Mouse (Mus musculus): ENCODE data around the gene Ermp1. TPM values are rescaled to one million over a fixed set of nuclear protein-coding genes. Genes with fewer than 3 reads are reported as not detected.

The Ermp1 gene
- 10 to 100 TPM; 34.1 to 38.2 TPM for total RNA-seq (2023)

GRCm38 (mm10) chr19:29647651-29648549, at the start of gene Ermp1:
Gene Ermp1 (minus strand): TSS chr19:29648415.

GRCm38 (mm10) chr19:29697245-29697874, 49.1 kb upstream of the Ermp1 start, which contains the start of gene Mlana:
Gene Mlana (plus strand): TSS chr19:29697824.

Other genes starting within 250 kb of the Ermp1 start
- under 1 TPM in 1 of 2 experiments, not detected in 1; 0.29 TPM for gene Pdcd1lg2, start 237.5 kb downstream of the Ermp1 start, total RNA-seq (2023)
- 10 to 100 TPM; 23.3 to 23.4 TPM for gene Ric1, start 126.1 kb downstream of the Ermp1 start, total RNA-seq (2023)
- not detected for gene Mlana, start 49.4 kb upstream of the Ermp1 start, total RNA-seq (2023)
- 10 to 100 TPM; 23.7 to 24.2 TPM for gene 9930021J03Rik, start 157.6 kb upstream of the Ermp1 start, total RNA-seq (2023)
- gene Ranbp6, start 164.6 kb upstream of the Ermp1 start, total RNA-seq (2023), result 10 to 100 TPM; 13.7 to 13.8 TPM